Mouse (Mus musculus): ENCODE measurements around the gene Dnajb2. TPM values are rescaled to one million over a fixed set of nuclear protein-coding genes. Genes with fewer than 3 reads are reported as not detected.
A peak's percentile ranks its signal among the peaks of the same experiment; 100 is the strongest.

The Dnajb2 gene
- polyA plus RNA-seq, 1 experiment from 2014 or later = 31.0 TPM

DNA sequence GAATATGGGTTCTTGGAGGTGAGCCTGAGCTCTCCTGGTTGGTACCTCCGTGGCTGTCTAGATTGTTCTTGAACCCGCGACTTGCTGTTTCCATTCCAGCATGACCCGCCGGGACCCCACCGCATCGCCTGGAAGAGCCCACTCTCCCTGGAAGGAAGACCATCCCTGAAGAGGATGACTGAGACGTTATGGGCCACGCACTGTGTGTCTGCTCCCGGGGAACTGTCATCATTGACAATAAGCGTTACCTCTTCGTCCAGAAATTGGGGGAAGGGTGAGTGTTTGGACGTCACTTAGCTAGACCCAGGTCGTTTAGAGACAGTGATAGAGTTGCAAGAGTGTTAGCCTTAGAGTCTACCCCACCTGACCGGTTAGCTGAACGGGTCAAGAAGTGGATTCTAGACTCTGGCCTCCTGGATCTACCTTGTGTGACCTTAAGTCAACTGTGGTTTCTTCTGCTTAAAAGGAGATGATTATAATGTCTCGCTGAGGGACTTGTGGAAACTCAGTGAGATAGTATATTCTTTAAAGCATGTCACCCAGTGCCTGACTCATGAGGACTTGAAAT is 25.0 kb upstream of the Dnajb2 start:
- WGBS (ENCODE audit: insufficient replicate concordance) = 7% methylated on average over 17 of the region's 17 CpGs
- no peak for TF ChIP-seq CTCF (IDR thresholded peaks at IDR 0.05; ENCODE audit: low read depth)
- no peak for TF ChIP-seq EP300 (IDR thresholded peaks at IDR 0.05; ENCODE audit: low read depth)
- DNase-seq (no peak), ATAC-seq (no peak)
- Histone ChIP-seq H3K36me3 (replicated peaks; ENCODE audit: insufficient read depth, low read length) (peaks cover 42% of the 10 kb centered on the region), H3K4me2 (ENCODE audit: low read depth, low read length) (peak overlapping the region; percentile 100), H3K4me1 (ENCODE audit: insufficient read depth) (peaks cover 64% of the 10 kb centered on the region), H3K27ac (ENCODE audit: low read depth) (peak overlapping the region; percentile 95), H3K4me3 (ENCODE audit: low read depth, low read length) (peak overlapping the region; percentile 82), H3K9ac (replicated peaks) (peak overlapping the region; percentile 85), H3K27me3 (ENCODE audit: insufficient read depth, low read length) (no peaks in the 10 kb centered on the region), H3K9me3 (ENCODE audit: low read length) (no peaks in the 10 kb centered on the region)

GRCm38 (mm10) chr1:75212542-75212941 is 23.7 kb upstream of the Dnajb2 start:
- H3K27ac ChIP-seq (ENCODE audit: low read depth) = peak overlapping the region; percentile 95
- peaks cover 50% of the 10 kb centered on the region for H3K36me3 ChIP-seq (replicated peaks; ENCODE audit: insufficient read depth, low read length)
- H3K27me3 ChIP-seq (ENCODE audit: insufficient read depth, low read length) = no peaks in the 10 kb centered on the region
- DNase-seq (peak; percentile 66), ATAC-seq (peak; percentile 8; the same call in 1 of the 2 replicates)
- no peaks in the 10 kb centered on the region for H3K9me3 ChIP-seq (ENCODE audit: low read length)
- H3K4me3 ChIP-seq (ENCODE audit: low read depth, low read length) = peak overlapping the region; percentile 82
- H3K4me2 ChIP-seq (ENCODE audit: low read depth, low read length) = peak overlapping the region; percentile 100
- TF ChIP-seq CTCF (IDR thresholded peaks at IDR 0.05; ENCODE audit: low read depth) = no peak
- no peak for TF ChIP-seq EP300 (IDR thresholded peaks at IDR 0.05; ENCODE audit: low read depth)
- H3K9ac ChIP-seq (replicated peaks) = peak overlapping the region; percentile 85
- 50% methylated on average over 4 of the region's 4 CpGs for WGBS (ENCODE audit: insufficient replicate concordance)
- peaks cover 77% of the 10 kb centered on the region for H3K4me1 ChIP-seq (ENCODE audit: insufficient read depth)

GRCm38 (mm10) chr1:75213096-75213495 is 23.1 kb upstream of the Dnajb2 start:
- Histone ChIP-seq H3K27me3 (ENCODE audit: insufficient read depth, low read length) (no peaks in the 10 kb centered on the region), H3K4me2 (ENCODE audit: low read depth, low read length) (peak overlapping the region; percentile 100), H3K4me1 (ENCODE audit: insufficient read depth) (peaks cover 81% of the 10 kb centered on the region), H3K36me3 (replicated peaks; ENCODE audit: insufficient read depth, low read length) (peaks cover 50% of the 10 kb centered on the region), H3K4me3 (ENCODE audit: low read depth, low read length) (peak overlapping the region; percentile 82), H3K9me3 (ENCODE audit: low read length) (no peaks in the 10 kb centered on the region), H3K9ac (replicated peaks) (peak overlapping the region; percentile 85; the same call in 1 of the 2 replicates), H3K27ac (ENCODE audit: low read depth) (peak overlapping the region; percentile 95)
- ATAC-seq = no peak
- DNase-seq = peak; percentile 67
- WGBS (ENCODE audit: insufficient replicate concordance) = 18% methylated on average over 7 of the region's 7 CpGs
- TF ChIP-seq CTCF (IDR thresholded peaks at IDR 0.05; ENCODE audit: low read depth) (no peak), EP300 (IDR thresholded peaks at IDR 0.05; ENCODE audit: low read depth) (no peak; the same call in 1 of the 2 replicates)

- Histone ChIP-seq H3K27me3 (ENCODE audit: insufficient read depth, low read length) (no peaks in the 10 kb centered on the region), H3K4me2 (ENCODE audit: low read depth, low read length) (peak overlapping the region; percentile 100), H3K4me3 (ENCODE audit: low read depth, low read length) (peak overlapping the region; percentile 95), H3K9ac (replicated peaks) (peak overlapping the region; percentile 44), H3K36me3 (replicated peaks; ENCODE audit: insufficient read depth, low read length) (peaks cover 50% of the 10 kb centered on the region), H3K27ac (ENCODE audit: low read depth) (peak overlapping the region; percentile 95), H3K4me1 (ENCODE audit: insufficient read depth) (peaks cover 76% of the 10 kb centered on the region), H3K9me3 (ENCODE audit: low read length) (no peaks in the 10 kb centered on the region)
- no peak for TF ChIP-seq EP300 (IDR thresholded peaks at IDR 0.05; ENCODE audit: low read depth)
- TF ChIP-seq CTCF (IDR thresholded peaks at IDR 0.05; ENCODE audit: low read depth) = no peak
- DNase-seq = peak; percentile 46
- ATAC-seq = peak; percentile 33
- WGBS (ENCODE audit: insufficient replicate concordance) = 70% methylated on average over 2 of the region's 2 CpGs
Observed at GRCm38 (mm10) chr1:75214442-75214841, 21.8 kb upstream of the Dnajb2 start.

- Histone ChIP-seq H3K27me3 (ENCODE audit: insufficient read depth, low read length) (no peaks in the 10 kb centered on the region), H3K27ac (ENCODE audit: low read depth) (peak overlapping the region; percentile 95), H3K36me3 (replicated peaks; ENCODE audit: insufficient read depth, low read length) (peaks cover 50% of the 10 kb centered on the region), H3K9ac (replicated peaks) (peak overlapping the region; percentile 44), H3K9me3 (ENCODE audit: low read length) (no peaks in the 10 kb centered on the region), H3K4me1 (ENCODE audit: insufficient read depth) (peaks cover 76% of the 10 kb centered on the region), H3K4me3 (ENCODE audit: low read depth, low read length) (peak overlapping the region; percentile 95), H3K4me2 (ENCODE audit: low read depth, low read length) (peak overlapping the region; percentile 100)
- 38% methylated on average over 5 of the region's 5 CpGs for WGBS (ENCODE audit: insufficient replicate concordance)
- DNase-seq (peak; percentile 76), ATAC-seq (peak; percentile 12)
- TF ChIP-seq EP300 (IDR thresholded peaks at IDR 0.05; ENCODE audit: low read depth) (no peak), CTCF (IDR thresholded peaks at IDR 0.05; ENCODE audit: low read depth) (no peak)
Observed at GRCm38 (mm10) chr1:75214886-75215285, 21.3 kb upstream of the Dnajb2 start.

- 80% methylated on average over 9 of the region's 9 CpGs for WGBS (ENCODE audit: insufficient replicate concordance)
- TF ChIP-seq CTCF (IDR thresholded peaks at IDR 0.05; ENCODE audit: low read depth) (no peak), EP300 (IDR thresholded peaks at IDR 0.05; ENCODE audit: low read depth) (no peak)
- Histone ChIP-seq H3K27me3 (ENCODE audit: insufficient read depth, low read length) (peaks cover 5% of the 10 kb centered on the region; the same call in 1 of the 2 replicates), H3K27ac (ENCODE audit: low read depth) (peak overlapping the region; percentile 95), H3K9ac (replicated peaks) (no peak overlapping the region), H3K4me2 (ENCODE audit: low read depth, low read length) (peak overlapping the region; percentile 100), H3K4me3 (ENCODE audit: low read depth, low read length) (peak overlapping the region; percentile 95), H3K4me1 (ENCODE audit: insufficient read depth) (peaks cover 71% of the 10 kb centered on the region), H3K36me3 (replicated peaks; ENCODE audit: insufficient read depth, low read length) (peaks cover 50% of the 10 kb centered on the region), H3K9me3 (ENCODE audit: low read length) (no peaks in the 10 kb centered on the region)
- DNase-seq (no peak), ATAC-seq (no peak)
Observed at GRCm38 (mm10) chr1:75215785-75216184, 20.4 kb upstream of the Dnajb2 start.

Measured in liver, postnatal 0 days (tissue).